Mouse (Mus musculus) intestine, embryonic 14.5 days (tissue): ENCODE results near the gene Tdrd7. TPM values are rescaled to one million over a fixed set of nuclear protein-coding genes. Genes with fewer than 3 reads are reported as not detected.

Source experiments
- ATAC-seq: fragments of 200-750 bp; cut with Nextera tagmentation; replicated peaks from 2 replicates; pipeline ENCODE4 v1.8.0; 2017; ENCODE audit warnings: low read depth, moderate number of reproducible peaks, moderate TSS enrichment, moderate library complexity; ENCODE audit not compliant: low FRiP score, low TSS enrichment
- DNase-seq: peaks from one replicate; pipeline ENCODE4 v3.0.0-alpha.2; 2018; ENCODE audit warnings: low spot score
- H3K27ac ChIP-seq: fragments of 300-500 bp; sonication (generic); 2 replicates; pipeline ENCODE4 v1.5.1; 2014; ENCODE audit warnings: low read depth, mild to moderate bottlenecking, control low read depth
- H3K27me3 ChIP-seq: fragments of 300-500 bp; sonication (generic); replicated peaks from 2 replicates; pipeline ENCODE4 v1.6.1; 2014; ENCODE audit warnings: low read length, control low read depth; ENCODE audit not compliant: control insufficient read depth, insufficient read depth
- H3K36me3 ChIP-seq: fragments of 300-500 bp; sonication (generic); 2 replicates; pipeline ENCODE4 v1.6.1; 2014; ENCODE audit warnings: low read length, control low read depth; ENCODE audit not compliant: control insufficient read depth, insufficient read depth
- H3K4me1 ChIP-seq: fragments of 300-500 bp; sonication (generic); replicated peaks from 2 replicates; pipeline ENCODE4 v1.6.1; 2014; ENCODE audit warnings: low read length, control low read depth, mixed read lengths; ENCODE audit not compliant: control insufficient read depth, insufficient read depth
- H3K4me2 ChIP-seq: fragments of 300-500 bp; sonication (generic); 2 replicates; pipeline ENCODE4 v1.6.1; 2014; ENCODE audit warnings: low read length
- H3K4me3 ChIP-seq: fragments of 300-500 bp; sonication (generic); 2 replicates; pipeline ENCODE4 v1.5.1; 2014; ENCODE audit warnings: low read depth, low read length, control low read depth, mixed read lengths
- H3K9ac ChIP-seq: fragments of 300-500 bp; sonication (generic); 2 replicates; pipeline ENCODE4 v1.6.1; 2014; ENCODE audit warnings: mild to moderate bottlenecking, low read length
- H3K9me3 ChIP-seq: fragments of 300-500 bp; sonication (generic); 2 replicates; pipeline ENCODE4 v1.6.1; 2016; ENCODE audit warnings: low read length, control low read depth; ENCODE audit not compliant: control insufficient read depth
- WGBS: fragments of 180-500 bp; shearing (Covaris S2); extraction: QIAGEN DNeasy Blood & Tissue Kit; methylation state at CpG from one replicate; pipeline ENCODE4 v1.1.7; 2014; 5-methylcytosine and 5-hydroxymethylcytosine counted together
- polyA plus RNA-seq: library from polyadenylated mRNA; unstranded; fragments of >200 nt; fragmentation: Nextera tagmentation; extraction: Ambion mirVana; gene quantifications from 2 replicates; pipeline ENCODE4 v1.2.1, GENCODE M21; 2014

The Tdrd7 gene
- polyA plus RNA-seq, 1 experiment from 2014 or later = 20.2 TPM

- ATAC-seq = no peak
- Histone ChIP-seq H3K36me3 (no peaks in the 10 kb centered on the region), H3K9me3 (no peaks in the 10 kb centered on the region), H3K4me2 (no peak overlapping the region), H3K27me3 (no peaks in the 10 kb centered on the region), H3K9ac (no peak overlapping the region), H3K4me3 (no peak overlapping the region), H3K27ac (no peak overlapping the region), H3K4me1 (peaks cover 4% of the 10 kb centered on the region; the same call in 1 of the 2 replicates)
- DNase-seq = no peak
- WGBS = 94% methylated on average over 18 of the region's 18 CpGs
Observed at GRCm38 (mm10) chr4:45951830-45952229, 13.3 kb upstream of the Tdrd7 start.

GRCm38 (mm10) chr4:45953025-45953919 lies 11.9 kb upstream of the Tdrd7 start:
- no peak overlapping the region for H3K4me2 ChIP-seq
- H3K9me3 ChIP-seq = no peaks in the 10 kb centered on the region
- ATAC-seq = no peak
- no peak overlapping the region for H3K9ac ChIP-seq
- WGBS = 92% methylated on average over 23 of the region's 23 CpGs
- no peak for DNase-seq
- peaks cover 3% of the 10 kb centered on the region; the same call in 1 of the 2 replicates for H3K4me1 ChIP-seq
- no peak overlapping the region for H3K27ac ChIP-seq
- no peaks in the 10 kb centered on the region for H3K36me3 ChIP-seq
- no peak overlapping the region for H3K4me3 ChIP-seq
- H3K27me3 ChIP-seq = no peaks in the 10 kb centered on the region

DNA sequence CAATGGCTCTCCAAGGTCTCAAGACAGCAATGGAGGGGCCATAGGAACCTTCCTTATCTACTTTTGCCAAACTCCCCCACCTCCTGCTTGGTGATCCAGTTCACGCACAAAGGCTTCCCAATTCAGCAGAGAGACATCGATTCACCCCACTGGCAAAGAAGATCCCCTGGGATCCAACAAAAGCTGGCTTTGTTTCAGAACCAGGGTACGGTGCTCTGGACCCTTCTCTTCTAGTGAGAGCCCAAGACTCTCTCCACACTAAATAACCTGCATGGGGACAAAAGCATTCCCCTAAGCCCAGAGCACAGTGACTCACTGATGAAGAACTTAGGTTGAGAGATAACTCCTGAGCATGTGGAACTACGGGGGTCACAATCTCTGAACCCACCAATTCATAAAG lies 9.9 kb upstream of the Tdrd7 start:
- Histone ChIP-seq H3K4me3 (no peak overlapping the region), H3K27ac (no peak overlapping the region), H3K36me3 (no peaks in the 10 kb centered on the region), H3K4me1 (no peaks in the 10 kb centered on the region), H3K9ac (no peak overlapping the region), H3K27me3 (no peaks in the 10 kb centered on the region), H3K9me3 (no peaks in the 10 kb centered on the region), H3K4me2 (no peak overlapping the region)
- 89% methylated on average over 4 of the region's 4 CpGs for WGBS
- DNase-seq (no peak), ATAC-seq (no peak)

DNA sequence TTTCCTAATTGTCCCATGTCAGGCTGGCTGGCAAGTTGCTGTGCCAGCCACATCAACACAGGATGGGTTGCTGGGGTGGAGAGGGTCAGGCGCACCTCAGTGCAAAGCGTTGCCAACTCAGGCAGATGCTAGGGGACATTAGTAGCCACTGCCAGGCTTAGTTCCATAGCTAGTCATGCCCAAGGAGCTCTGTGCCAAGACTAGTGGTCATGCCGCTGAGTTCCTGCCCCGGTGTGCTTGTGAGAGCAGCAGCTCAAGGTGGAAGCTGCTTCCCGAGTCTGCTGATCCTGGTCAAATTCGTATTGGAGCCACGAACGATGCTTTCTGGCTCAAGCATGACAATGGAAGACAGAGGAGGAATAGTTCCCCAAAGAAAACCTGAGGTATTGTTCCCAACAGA lies 9.0 kb upstream of the Tdrd7 start:
- ATAC-seq (no peak), DNase-seq (no peak)
- no peaks in the 10 kb centered on the region for H3K4me1 ChIP-seq
- 94% methylated on average over 8 of the region's 8 CpGs for WGBS
- H3K9ac ChIP-seq = no peak overlapping the region
- no peak overlapping the region for H3K4me2 ChIP-seq
- H3K4me3 ChIP-seq = no peak overlapping the region
- H3K27ac ChIP-seq = no peak overlapping the region
- no peaks in the 10 kb centered on the region for H3K9me3 ChIP-seq
- no peaks in the 10 kb centered on the region for H3K27me3 ChIP-seq
- no peaks in the 10 kb centered on the region for H3K36me3 ChIP-seq

GRCm38 (mm10) chr4:45956706-45957105 lies 8.4 kb upstream of the Tdrd7 start:
- Histone ChIP-seq H3K9me3 (no peaks in the 10 kb centered on the region), H3K9ac (no peak overlapping the region), H3K27me3 (no peaks in the 10 kb centered on the region), H3K36me3 (no peaks in the 10 kb centered on the region), H3K27ac (no peak overlapping the region), H3K4me2 (no peak overlapping the region), H3K4me3 (no peak overlapping the region), H3K4me1 (no peaks in the 10 kb centered on the region)
- DNase-seq = no peak
- ATAC-seq = no peak
- 95% methylated on average over 4 of the region's 4 CpGs for WGBS

DNA sequence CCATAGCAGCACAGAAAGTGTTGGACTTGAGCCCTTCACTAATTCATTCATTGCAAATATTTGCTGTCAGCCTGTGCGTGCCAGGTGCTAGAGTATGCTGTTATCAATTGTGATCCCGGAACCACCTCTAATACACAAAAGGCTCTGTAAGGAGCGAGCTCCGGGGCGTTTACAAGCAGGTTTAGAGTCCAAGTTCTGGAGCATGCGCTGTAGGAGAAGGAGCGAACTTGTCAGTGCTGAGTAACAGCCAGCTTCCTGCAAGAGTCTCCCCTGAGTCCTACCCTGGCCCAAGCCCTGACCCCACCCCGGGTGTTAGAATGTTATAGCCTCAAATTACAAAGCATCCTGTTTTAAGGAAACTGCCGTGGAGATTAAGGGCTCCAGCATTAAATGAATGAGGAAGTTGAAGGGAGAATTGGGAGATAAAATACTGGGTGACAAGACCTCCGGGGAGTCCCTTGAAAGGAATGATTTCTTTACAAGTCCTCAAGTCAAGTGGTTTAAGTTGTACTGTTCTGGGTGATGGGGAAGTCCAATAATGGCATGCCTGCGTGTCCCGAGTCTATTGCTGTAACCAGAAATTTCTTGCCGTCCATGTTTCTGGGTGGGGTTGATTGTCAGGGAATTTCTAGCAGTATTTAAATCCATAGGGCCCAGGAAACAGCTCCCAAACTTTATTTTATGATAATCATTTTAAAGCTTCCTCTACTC lies 758 bp downstream of the Tdrd7 start:
- DNase-seq = peak; percentile 70
- ATAC-seq = peak; percentile 77
- 28% methylated on average over 13 of the region's 13 CpGs for WGBS

GRCm38 (mm10) chr4:45966716-45967115 lies 1.6 kb downstream of the Tdrd7 start:
- Histone ChIP-seq H3K9ac (no peak overlapping the region), H3K27me3 (no peaks in the 10 kb centered on the region), H3K4me3 (no peak overlapping the region), H3K4me1 (peaks cover 8% of the 10 kb centered on the region), H3K4me2 (no peak overlapping the region), H3K36me3 (no peaks in the 10 kb centered on the region), H3K9me3 (no peaks in the 10 kb centered on the region), H3K27ac (0 out of 2 replicates have a peak overlapping the region, but pooled peaks have one; percentile 52)
- WGBS = 37% methylated on average over 6 of the region's 6 CpGs
- no peak for DNase-seq
- ATAC-seq = no peak

More for the DNA sequence above, 758 bp downstream of the Tdrd7 start:
- H3K4me2 ChIP-seq = peak overlapping the region; percentile 12
- no peaks in the 10 kb centered on the region for H3K27me3 ChIP-seq
- no peaks in the 10 kb centered on the region for H3K9me3 ChIP-seq
- H3K27ac ChIP-seq = peak overlapping the region; percentile 65; the same call in 1 of the 2 replicates
- peaks cover 8% of the 10 kb centered on the region for H3K4me1 ChIP-seq
- no peak overlapping the region for H3K9ac ChIP-seq
- no peaks in the 10 kb centered on the region for H3K36me3 ChIP-seq
- no peak overlapping the region for H3K4me3 ChIP-seq

GRCm38 (mm10) chr4:45967479-45968341 lies 2.6 kb downstream of the Tdrd7 start:
- Histone ChIP-seq H3K27me3 (no peaks in the 10 kb centered on the region), H3K9ac (no peak overlapping the region), H3K27ac (no peak overlapping the region), H3K4me2 (no peak overlapping the region), H3K4me3 (no peak overlapping the region), H3K4me1 (peaks cover 8% of the 10 kb centered on the region), H3K9me3 (no peaks in the 10 kb centered on the region), H3K36me3 (no peaks in the 10 kb centered on the region)
- DNase-seq (no peak), ATAC-seq (no peak)
- WGBS = 53% methylated on average over 9 of the region's 9 CpGs
